Mouse (Mus musculus) G1E (cell line): ENCODE measurements around the gene Gm20219. TPM values are rescaled to one million over a fixed set of nuclear protein-coding genes. Genes with fewer than 3 reads are reported as not detected.
A peak's percentile ranks its signal among the peaks of the same experiment; 100 is the strongest.

Experiments used
- ATAC-seq: 2 replicates; pipeline ENCODE4 v1.8.0; 2016; ENCODE audit warnings: mild to moderate bottlenecking; ENCODE audit not compliant: insufficient number of reproducible peaks, poor library complexity, low FRiP score, severe bottlenecking; ENCODE audit errors: extremely low read depth
- DNase-seq: peaks from one replicate; pipeline ENCODE4 v3.0.0; 2012; ENCODE audit warnings: low spot score
- H3K27me3 ChIP-seq: 2 replicates; pipeline ENCODE4 v1.6.1; 2012; ENCODE audit warnings: mild to moderate bottlenecking, low read length, inconsistent platforms; ENCODE audit not compliant: insufficient read depth
- H3K36me3 ChIP-seq: replicated peaks from 2 replicates; pipeline ENCODE3; 2012; ENCODE audit warnings: mild to moderate bottlenecking, inconsistent platforms
- H3K4me1 ChIP-seq: 2 replicates; pipeline ENCODE4 v1.6.1; 2012; ENCODE audit warnings: low read depth, low read length, inconsistent platforms, mixed read lengths; ENCODE audit not compliant: insufficient read depth
- H3K4me3 ChIP-seq: 2 replicates; pipeline ENCODE4 v1.5.1; 2012; ENCODE audit warnings: low read depth, mild to moderate bottlenecking, inconsistent platforms, low read length, moderate library complexity, mixed read lengths
- H3K9me3 ChIP-seq: replicated peaks from 2 replicates; pipeline ENCODE4 v1.6.1; 2012; ENCODE audit warnings: inconsistent platforms
- CTCF ChIP-seq: IDR thresholded peaks from 2 replicates; pipeline ENCODE4 v1.5.1; 2012; ENCODE audit warnings: low read depth, low read length, inconsistent platforms, mixed read lengths
- GATA1 ChIP-seq: IDR thresholded peaks from 2 replicates; pipeline ENCODE4 v1.6.1; 2012; ENCODE audit warnings: borderline replicate concordance, low read length, inconsistent platforms, mixed read lengths
- GATA2 ChIP-seq: IDR thresholded peaks from 2 replicates; pipeline ENCODE4 v1.6.1; 2012; ENCODE audit warnings: low read depth, low read length, inconsistent platforms, borderline replicate concordance
- POLR2AphosphoS5 ChIP-seq: IDR thresholded peaks from 2 replicates; pipeline ENCODE4 v1.6.1; 2012; ENCODE audit warnings: low read depth, low read length, inconsistent platforms; ENCODE audit not compliant: insufficient replicate concordance
- TAL1 ChIP-seq: conservative IDR thresholded peaks from 2 replicates; pipeline ENCODE4 v1.6.1; 2012; ENCODE audit warnings: low read depth, low read length, inconsistent platforms, mixed read lengths
- polyA plus RNA-seq: library from polyadenylated mRNA; stranded (reverse); fragments of >175 nt; gene quantifications from 2 replicates; pipeline ENCODE4 v1.2.3, GENCODE M21; 2012
- total RNA-seq, 2 experiments: library from RNA; stranded (forward) in 1 of 2; stranded (reverse) in 1 of 2; fragments of 200-1000 nt in 1 of 2; fragments of >200 nt in 1 of 2; fragmentation: Nextera tagmentation in 1 of 2; gene quantifications; 2 replicates each; pipeline ENCODE4 v1.2.3; 2014 to 2017

Gm20219 gene
- total and polyA plus RNA-seq, 3 experiments = 0.38 to 4.4 (median 1.0) TPM

GRCm38 (mm10) chr17:56547116-56547845, 6.9 kb downstream of the Gm20219 start:
- ATAC-seq = no peak
- no peaks in the 10 kb centered on the region for H3K9me3 ChIP-seq
- DNase-seq = no peak
- H3K4me3 ChIP-seq = no peak overlapping the region
- H3K4me1 ChIP-seq = peaks cover 28% of the 10 kb centered on the region
- peaks cover 6% of the 10 kb centered on the region for H3K36me3 ChIP-seq
- TF ChIP-seq GATA1 (no peak), CTCF (no peak), GATA2 (no peak), TAL1 (no peak), POLR2AphosphoS5 (no peak)
- H3K27me3 ChIP-seq = peaks cover 11% of the 10 kb centered on the region

- no peak overlapping the region for H3K4me3 ChIP-seq
- H3K4me1 ChIP-seq = peaks cover 31% of the 10 kb centered on the region
- ATAC-seq (no peak), DNase-seq (no peak)
- H3K9me3 ChIP-seq = no peaks in the 10 kb centered on the region
- peaks cover 3% of the 10 kb centered on the region for H3K36me3 ChIP-seq
- TF ChIP-seq TAL1 = no peak
- TF ChIP-seq CTCF = no peak
- TF ChIP-seq GATA1 = no peak
- no peak for TF ChIP-seq GATA2
- no peak for TF ChIP-seq POLR2AphosphoS5
- peaks cover 17% of the 10 kb centered on the region for H3K27me3 ChIP-seq
Observed at GRCm38 (mm10) chr17:56546576-56546975, 7.6 kb downstream of the Gm20219 start.

GRCm38 (mm10) chr17:56545945-56546344, 8.2 kb downstream of the Gm20219 start:
- Histone ChIP-seq H3K36me3 (no peaks in the 10 kb centered on the region), H3K9me3 (no peaks in the 10 kb centered on the region), H3K4me3 (no peak overlapping the region), H3K4me1 (peaks cover 37% of the 10 kb centered on the region), H3K27me3 (peaks cover 18% of the 10 kb centered on the region)
- TF ChIP-seq GATA2 (no peak), GATA1 (no peak), POLR2AphosphoS5 (no peak), TAL1 (no peak), CTCF (no peak)
- peak; percentile 50 for DNase-seq
- ATAC-seq = no peak

- no peak for TF ChIP-seq GATA1
- TF ChIP-seq POLR2AphosphoS5 = no peak
- no peak for TF ChIP-seq TAL1
- TF ChIP-seq GATA2 = no peak
- TF ChIP-seq CTCF = no peak
- Histone ChIP-seq H3K36me3 (no peaks in the 10 kb centered on the region), H3K9me3 (no peaks in the 10 kb centered on the region), H3K4me1 (peaks cover 48% of the 10 kb centered on the region), H3K27me3 (peaks cover 18% of the 10 kb centered on the region), H3K4me3 (no peak overlapping the region)
- ATAC-seq (no peak), DNase-seq (no peak)
Observed at GRCm38 (mm10) chr17:56544699-56545387, 9.3 kb downstream of the Gm20219 start.

GRCm38 (mm10) chr17:56543684-56544224, 10.4 kb downstream of the Gm20219 start:
- Histone ChIP-seq H3K9me3 (no peaks in the 10 kb centered on the region), H3K36me3 (no peaks in the 10 kb centered on the region), H3K4me1 (peaks cover 52% of the 10 kb centered on the region), H3K4me3 (no peak overlapping the region), H3K27me3 (peaks cover 18% of the 10 kb centered on the region)
- TF ChIP-seq GATA1 = no peak
- no peak for TF ChIP-seq POLR2AphosphoS5
- ATAC-seq = no peak
- no peak for DNase-seq

DNA sequence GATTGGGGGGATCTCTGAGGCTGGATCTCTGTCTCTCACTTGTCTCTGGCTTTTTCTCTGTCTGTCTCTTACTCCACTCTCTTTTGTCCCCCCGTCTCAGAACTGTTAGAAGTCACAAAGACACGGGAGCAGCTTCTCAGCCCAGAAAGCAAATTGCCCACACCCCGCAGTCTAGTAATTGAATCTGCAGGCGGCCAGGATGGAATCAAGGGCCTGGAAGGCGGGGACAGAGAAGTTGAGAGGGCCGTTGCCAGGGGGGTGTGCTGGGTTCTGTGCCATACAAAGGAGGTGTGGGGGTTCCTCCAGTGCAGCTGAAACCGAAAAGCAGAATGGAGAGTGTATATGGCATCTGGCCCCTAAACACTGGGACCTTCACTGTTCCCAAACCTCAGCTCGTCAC, 11.5 kb downstream of the Gm20219 start:
- H3K27me3 ChIP-seq = peaks cover 24% of the 10 kb centered on the region
- no peaks in the 10 kb centered on the region for H3K36me3 ChIP-seq
- H3K9me3 ChIP-seq = no peaks in the 10 kb centered on the region
- H3K4me3 ChIP-seq = no peak overlapping the region
- ATAC-seq (no peak), DNase-seq (no peak)
- peaks cover 62% of the 10 kb centered on the region for H3K4me1 ChIP-seq
- no peak for TF ChIP-seq TAL1
